ENCODE assay signal across 10 mouse cellular contexts in the genomic region with DNA sequence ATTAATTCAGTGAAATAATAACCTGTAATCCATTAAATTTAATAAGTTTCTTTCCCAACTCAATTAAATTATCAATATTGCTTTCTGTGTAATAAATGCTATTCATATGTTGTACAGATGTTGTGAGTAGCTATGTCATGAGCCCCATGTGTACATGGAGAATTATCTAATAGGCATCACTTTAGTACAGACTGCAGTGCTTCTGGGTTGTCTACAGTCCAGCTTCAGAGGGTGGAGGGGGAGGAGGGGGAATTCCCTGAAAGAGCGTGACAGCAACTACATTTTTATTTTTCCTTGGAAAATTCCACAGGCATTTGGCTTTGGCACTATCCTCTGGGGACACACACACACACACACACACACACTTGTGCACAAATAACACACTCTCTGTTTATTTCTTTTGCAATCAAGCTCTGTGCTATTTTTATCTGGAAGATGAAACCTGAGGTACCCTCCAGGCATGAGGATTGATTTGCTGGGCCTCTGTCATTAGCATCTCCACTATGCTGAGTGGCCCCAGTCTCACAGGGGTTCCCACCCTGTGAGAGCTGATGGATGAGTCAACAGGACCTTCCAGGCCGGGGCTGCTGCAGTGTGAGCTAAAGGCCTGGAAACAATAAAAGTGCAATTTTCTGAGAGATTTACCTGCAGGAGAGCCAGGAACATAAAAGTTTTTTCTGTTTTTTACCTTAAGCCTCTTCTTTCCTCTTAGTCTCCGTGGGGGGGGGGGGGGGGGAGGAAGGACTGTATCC. TPM values are rescaled to one million over a fixed set of nuclear protein-coding genes. Genes with fewer than 3 reads are reported as not detected.
DNase-seq lines count a peak whose midpoint lies in the region; ATAC-seq and TF ChIP-seq lines count a peak whose summit lies in the region.
"Had no signal": no experiment of that assay in that cellular context is flagged by ENCODE, and none has a peak within 500 bp of the region (broad histone marks: within the 10 kb centered on the region; RNA-seq: fewer than 3 reads in every experiment).

No protein-coding gene starts in this region.

- no peak overlapping the region for H3K4me2 ChIP-seq in intestine, embryonic 14.5 days (ENCODE audit: low read length)
- no peak overlapping the region for H3K4me2 ChIP-seq in intestine, embryonic 15.5 days (replicated peaks)
- H3K4me2 ChIP-seq: heart, embryonic 15.5 days; lung, embryonic 14.5 days had no signal

- ATAC-seq in intestine, embryonic 14.5 days (replicated peaks; ENCODE audit: low FRiP score, low TSS enrichment, low read depth), result peak; percentile 60
- no peak for ATAC-seq in intestine, embryonic 15.5 days

- DNase-seq in intestine, embryonic 14.5 days (ENCODE audit: low spot score), result peak; percentile 54
- DNase-seq in brain, embryonic 14.5 days (ENCODE audit: low read depth), result peak; percentile 14
- DNase-seq in gastrocnemius, postnatal 10 days, result peak; percentile 9
- peak; percentile 49 for DNase-seq in lung, postnatal 10 days
- DNase-seq in urinary bladder, postnatal 10 days (ENCODE audit: low spot score), result no peak
- DNase-seq in left cerebral cortex, postnatal 4 days, result no peak
- DNase-seq in layer of hippocampus, postnatal 25 days (ENCODE audit: extremely low spot score in 1 of 2, low spot score in 1 of 2), result no peak
- DNase-seq: lung, embryonic 14.5 days had no signal

- no peaks in the 10 kb centered on the region for H3K27me3 ChIP-seq in intestine, embryonic 14.5 days (replicated peaks; ENCODE audit: control insufficient read depth, insufficient read depth, low read length)
- H3K27me3 ChIP-seq in intestine, embryonic 15.5 days (replicated peaks), result no peaks in the 10 kb centered on the region
- H3K27me3 ChIP-seq: heart, embryonic 15.5 days had no signal

- no peak overlapping the region for H3K27ac ChIP-seq in intestine, embryonic 14.5 days (ENCODE audit: low read depth)
- no peak overlapping the region for H3K27ac ChIP-seq in intestine, embryonic 15.5 days

- intact Hi-C loops in left cerebral cortex, postnatal 4 days (cut with DNase I), result no loop called here

- H3K36me3 ChIP-seq in intestine, embryonic 14.5 days (ENCODE audit: control insufficient read depth, insufficient read depth, low read length), result no peaks in the 10 kb centered on the region
- H3K36me3 ChIP-seq in intestine, embryonic 15.5 days, result no peaks in the 10 kb centered on the region
- H3K36me3 ChIP-seq: heart, embryonic 15.5 days had no signal

- no peak for TF ChIP-seq POLR2A in brain, embryonic 14.5 days (IDR thresholded peaks at IDR 0.05; ENCODE audit: borderline replicate concordance, extremely low read depth, insufficient read depth, insufficient read length, poor library complexity, severe bottlenecking)

- TF ChIP-seq CTCF in brain, embryonic 14.5 days (IDR thresholded peaks at IDR 0.05; ENCODE audit: borderline replicate concordance, extremely low read depth, insufficient read depth, insufficient read length), result no peak

- no peak overlapping the region for H3K9ac ChIP-seq in intestine, embryonic 14.5 days (ENCODE audit: low read length)
- no peak overlapping the region for H3K9ac ChIP-seq in intestine, embryonic 15.5 days
- H3K9ac ChIP-seq: heart, embryonic 15.5 days; lung, embryonic 14.5 days had no signal

- H3K9me3 ChIP-seq in intestine, embryonic 14.5 days (ENCODE audit: control insufficient read depth, low read length), result no peaks in the 10 kb centered on the region
- no peaks in the 10 kb centered on the region for H3K9me3 ChIP-seq in intestine, embryonic 15.5 days
- H3K9me3 ChIP-seq: heart, embryonic 15.5 days had no signal

- no peak overlapping the region for H3K4me3 ChIP-seq in intestine, embryonic 14.5 days (ENCODE audit: low read depth, low read length)
- no peak overlapping the region for H3K4me3 ChIP-seq in intestine, embryonic 15.5 days (replicated peaks)
- H3K4me3 ChIP-seq: heart, embryonic 15.5 days had no signal

- 18% methylated on average over 3 of the region's 3 CpGs for WGBS in intestine, embryonic 14.5 days
- 19% methylated on average over 3 of the region's 3 CpGs for WGBS in intestine, embryonic 15.5 days

- no peaks in the 10 kb centered on the region; the same call in 1 of the 2 replicates for H3K4me1 ChIP-seq in intestine, embryonic 14.5 days (replicated peaks; ENCODE audit: control insufficient read depth, insufficient read depth, low read length)
- 0 out of 2 replicates have a peak, but pooled peaks cover 3% of the 10 kb centered on the region for H3K4me1 ChIP-seq in intestine, embryonic 15.5 days (replicated peaks)

RNA-seq across cellular contexts. Expression of a gene that starts 23.2 kb away (rescaled TPM):
- 2.3 and 2.8 TPM in 2 replicates for polyA plus RNA-seq in intestine, embryonic 14.5 days (2014; fragmentation: Nextera tagmentation; extraction: Ambion mirVana)
- polyA plus RNA-seq in intestine, embryonic 15.5 days (2015; fragmentation: Nextera tagmentation; extraction: Ambion mirVana), result 1.6 and 2.0 TPM in 2 replicates
- polyA plus RNA-seq in brain, embryonic 14.5 days (2012; rRNA removed), result 5.4 and 11.8 TPM in 2 replicates
- total RNA-seq in gastrocnemius, postnatal 10 days (2021), result 10 to 100 TPM; 57.5 to 58.7 TPM
- 10 to 100 TPM; 36.7 to 37.5 TPM for total RNA-seq in left cerebral cortex, postnatal 4 days (2021)
- 10 to 100 TPM; 32.5 to 33.4 TPM for total RNA-seq in layer of hippocampus, postnatal 25 days (2021)

Comparison
In these comparisons a context has a peak if more than half of its experiments do, and no peak if none do; other contexts are left out.
1. DNase-seq: peak in intestine, embryonic 14.5 days (single experiment), brain, embryonic 14.5 days (single experiment), gastrocnemius, postnatal 10 days (single experiment) and lung, postnatal 10 days (single experiment); none in urinary bladder, postnatal 10 days (single experiment), left cerebral cortex, postnatal 4 days (single experiment) and layer of hippocampus, postnatal 25 days (0 of 2).